Mouse (Mus musculus) neural tube, embryonic 11.5 days (tissue): ENCODE data around the gene Taz. TPM values are rescaled to one million over a fixed set of nuclear protein-coding genes. Genes with fewer than 3 reads are reported as not detected.

Experiments used
- ATAC-seq: fragments of 200-750 bp; cut with Nextera tagmentation; 2 replicates; pipeline ENCODE4 v1.8.0; 2017; ENCODE audit warnings: moderate number of reproducible peaks, mild to moderate bottlenecking, moderate TSS enrichment, moderate library complexity; ENCODE audit not compliant: insufficient read depth, low FRiP score, low TSS enrichment
- DNase-seq: peaks from one replicate; pipeline ENCODE4 v3.0.0-alpha.2; 2015; ENCODE audit warnings: low spot score
- H3K27ac ChIP-seq: fragments of 300-500 bp; sonication (generic); 2 replicates; pipeline ENCODE4 v1.5.1; 2014; ENCODE audit warnings: low read depth, mild to moderate bottlenecking, low read length
- H3K27me3 ChIP-seq: fragments of 300-500 bp; sonication (generic); 2 replicates; pipeline ENCODE4 v1.6.1; 2014; ENCODE audit warnings: mild to moderate bottlenecking, low read length, mixed read lengths; ENCODE audit not compliant: control insufficient read depth, insufficient read depth
- H3K36me3 ChIP-seq: fragments of 300-500 bp; sonication (generic); 2 replicates; pipeline ENCODE4 v1.6.1; 2014; ENCODE audit warnings: mild to moderate bottlenecking, low read length, moderate library complexity, mixed read lengths; ENCODE audit not compliant: control insufficient read depth, insufficient read depth
- H3K4me1 ChIP-seq: fragments of 300-500 bp; sonication (generic); 2 replicates; pipeline ENCODE4 v1.6.1; 2014; ENCODE audit warnings: low read length, mixed read lengths; ENCODE audit not compliant: control insufficient read depth, insufficient read depth
- H3K4me2 ChIP-seq: fragments of 300-500 bp; sonication (generic); 2 replicates; pipeline ENCODE4 v1.6.1; 2014; ENCODE audit warnings: low read depth, mild to moderate bottlenecking, moderate library complexity
- H3K4me3 ChIP-seq: fragments of 300-500 bp; sonication (generic); 2 replicates; pipeline ENCODE4 v1.5.1; 2014; ENCODE audit warnings: low read depth, low read length
- H3K9ac ChIP-seq: fragments of 300-500 bp; sonication (generic); 2 replicates; pipeline ENCODE4 v1.6.1; 2014; ENCODE audit warnings: mild to moderate bottlenecking, low read length
- H3K9me3 ChIP-seq: fragments of 300-500 bp; sonication (generic); 2 replicates; pipeline ENCODE4 v1.6.1; 2016; ENCODE audit warnings: low read length; ENCODE audit not compliant: control insufficient read depth
- WGBS: fragments of 180-500 bp; shearing (Covaris S2); extraction: QIAGEN DNeasy Blood & Tissue Kit; methylation state at CpG from one replicate; pipeline ENCODE4 v1.1.7; 2014; 5-methylcytosine and 5-hydroxymethylcytosine counted together
- microRNA-seq: library from miRNA; unstranded; fragments of <30 nt; microRNA quantifications from one replicate; pipeline ENCODE4, GENCODE M21; 2016
- polyA plus RNA-seq: library from polyadenylated mRNA; unstranded; fragments of >200 nt; fragmentation: Nextera tagmentation; extraction: Ambion mirVana; gene quantifications from 2 replicates; pipeline ENCODE4 v1.2.1, GENCODE M21; 2014

Taz gene
- polyA plus RNA-seq, 1 experiment from 2014 or later = 56.1 TPM

DNA sequence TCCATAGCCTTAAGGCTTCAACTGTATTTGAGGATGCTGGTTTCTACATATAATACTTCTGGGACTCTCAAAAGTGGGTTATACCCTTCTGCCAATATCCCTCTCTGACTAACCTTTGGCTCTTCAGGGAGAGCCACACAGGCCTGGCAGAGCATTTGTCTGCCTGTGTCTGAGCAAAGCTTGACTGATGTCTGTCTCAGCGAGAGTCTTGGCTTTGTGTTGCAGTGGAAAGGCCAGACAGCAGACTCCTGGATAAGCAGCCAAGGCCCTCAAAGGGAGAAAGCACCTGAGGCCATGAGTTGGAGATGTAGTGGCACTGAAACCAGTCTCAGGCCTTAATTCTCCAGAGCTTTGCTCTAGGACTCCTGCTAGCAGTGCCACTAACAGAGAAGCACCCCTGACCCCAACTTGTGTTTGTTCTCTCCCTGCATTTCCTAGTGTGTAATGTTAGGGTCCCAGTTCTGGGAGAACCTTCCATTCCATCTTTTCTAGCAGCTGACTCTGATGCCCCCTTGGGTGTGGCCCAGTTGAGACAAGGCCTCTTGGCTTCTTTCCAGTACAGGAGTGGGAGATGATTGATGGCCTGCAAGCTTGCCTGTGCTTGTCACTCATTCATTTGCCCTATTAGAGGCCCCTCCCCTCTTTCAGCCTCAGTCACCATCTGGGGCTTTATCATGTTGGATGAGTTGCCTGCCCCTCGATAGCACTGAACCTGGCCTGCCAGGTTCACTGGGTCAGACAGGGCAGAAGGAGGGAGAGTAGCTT, 48.6 kb downstream of the Taz start:
- ATAC-seq = no peak
- H3K9ac ChIP-seq = no peak overlapping the region
- no peaks in the 10 kb centered on the region for H3K9me3 ChIP-seq
- no peaks in the 10 kb centered on the region for H3K36me3 ChIP-seq
- no peaks in the 10 kb centered on the region for H3K27me3 ChIP-seq
- 0 out of 2 replicates have a peak, but pooled peaks cover 6% of the 10 kb centered on the region for H3K4me1 ChIP-seq
- H3K27ac ChIP-seq = no peak overlapping the region
- H3K4me3 ChIP-seq = peak overlapping the region; percentile 47
- DNase-seq = no peak
- peak overlapping the region; percentile 61 for H3K4me2 ChIP-seq
- WGBS = 45% methylated on average over 2 of the region's 2 CpGs

Small RNA genes within 50 kb of the gene (microRNA-seq; reads per million reads assigned to microRNA genes)
- gene Mir7091 (not detected), gene Mir7092 (not detected)

Other genes with a start within 250 kb of the Taz start
- not detected in 2 replicates for gene Opn1mw, start 154.4 kb upstream of the Taz start, polyA plus RNA-seq
- gene Mecp2, start 146.5 kb upstream of the Taz start, polyA plus RNA-seq = 15.6 and 16.2 TPM in 2 replicates
- not detected in 2 replicates for gene Tex28, start 114.1 kb upstream of the Taz start, polyA plus RNA-seq
- not detected in 2 replicates for gene Tktl1, start 104.7 kb upstream of the Taz start, polyA plus RNA-seq
- gene Flna, start 32.1 kb upstream of the Taz start, polyA plus RNA-seq = 243 and 246 TPM in 2 replicates
- 24.0 and 31.9 TPM in 2 replicates for gene Emd, start 27.2 kb upstream of the Taz start, polyA plus RNA-seq
- 741 and 756 TPM in 2 replicates for gene Rpl10, start 11.1 kb upstream of the Taz start, polyA plus RNA-seq
- gene Dnase1l1, start 425 bp downstream of the Taz start, polyA plus RNA-seq = 4.6 and 6.2 TPM in 2 replicates
- 116 and 138 TPM in 2 replicates for gene Atp6ap1, start 15.2 kb downstream of the Taz start, polyA plus RNA-seq
- gene Gdi1, start 23.1 kb downstream of the Taz start, polyA plus RNA-seq = 469 and 512 TPM in 2 replicates
- 57.7 and 58.1 TPM in 2 replicates for gene Fam50a, start 31.1 kb downstream of the Taz start, polyA plus RNA-seq
- gene Plxna3, start 47.2 kb downstream of the Taz start, polyA plus RNA-seq = 21.2 and 22.5 TPM in 2 replicates
- 89.0 and 102 TPM in 2 replicates for gene Lage3, start 71.7 kb downstream of the Taz start, polyA plus RNA-seq
- gene Ubl4a, start 91.3 kb downstream of the Taz start, polyA plus RNA-seq = 69.8 and 72.0 TPM in 2 replicates
- gene Slc10a3, start 91.4 kb downstream of the Taz start, polyA plus RNA-seq = 9.6 and 11.6 TPM in 2 replicates
- 27.8 and 30.8 TPM in 2 replicates for gene Fam3a, start 111.4 kb downstream of the Taz start, polyA plus RNA-seq
- gene Ikbkg, start 111.4 kb downstream of the Taz start, polyA plus RNA-seq = 24.4 and 27.7 TPM in 2 replicates
- 59.4 and 60.7 TPM in 2 replicates for gene G6pdx, start 147.3 kb downstream of the Taz start, polyA plus RNA-seq
- not detected in 2 replicates for gene Gm6880, start 199.5 kb downstream of the Taz start, polyA plus RNA-seq